Mouse (Mus musculus) liver, postnatal 0 days (tissue): ENCODE results near the gene Acox3.

ENCODE experiments used
- CTCF ChIP-seq: sonication (generic); IDR thresholded peaks from 2 replicates; pipeline ENCODE4 v1.5.1; 2016; ENCODE audit warnings: antibody characterized with exemption, low read depth
- EP300 ChIP-seq: IDR thresholded peaks from 2 replicates; pipeline ENCODE4 v1.6.1; 2016; ENCODE audit warnings: antibody characterized with exemption, low read depth, mild to moderate bottlenecking

- no peak for TF ChIP-seq CTCF
- TF ChIP-seq EP300, result no peak
These were observed 41.0 kb downstream of the Acox3 start for GRCm38 (mm10) chr5:35623831-35624230.
